Mouse (Mus musculus): Measurements from ENCODE around the gene Kcnip1.

Gene Kcnip1

DNA sequence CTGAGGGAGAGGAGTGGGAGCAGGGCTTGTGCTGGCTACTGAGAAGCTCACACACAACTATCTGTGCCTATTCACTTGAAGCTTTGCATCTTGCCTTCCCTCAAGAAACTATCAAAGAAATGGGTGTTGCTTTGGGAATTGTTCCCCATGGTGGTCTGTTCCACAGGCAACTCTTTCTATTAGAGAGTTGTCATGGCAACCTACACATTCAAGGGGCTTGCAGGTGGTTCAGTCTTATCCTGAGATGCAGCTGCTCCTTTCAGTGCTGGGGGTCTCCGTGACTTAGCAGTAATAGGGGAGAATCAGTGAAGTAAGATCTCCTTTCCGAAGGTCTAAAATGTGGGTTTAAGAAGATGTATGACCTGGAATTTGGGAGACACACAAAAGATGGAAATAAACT is 102.6 kb downstream of the Kcnip1 start:
- DNase-seq = no peak

DNA sequence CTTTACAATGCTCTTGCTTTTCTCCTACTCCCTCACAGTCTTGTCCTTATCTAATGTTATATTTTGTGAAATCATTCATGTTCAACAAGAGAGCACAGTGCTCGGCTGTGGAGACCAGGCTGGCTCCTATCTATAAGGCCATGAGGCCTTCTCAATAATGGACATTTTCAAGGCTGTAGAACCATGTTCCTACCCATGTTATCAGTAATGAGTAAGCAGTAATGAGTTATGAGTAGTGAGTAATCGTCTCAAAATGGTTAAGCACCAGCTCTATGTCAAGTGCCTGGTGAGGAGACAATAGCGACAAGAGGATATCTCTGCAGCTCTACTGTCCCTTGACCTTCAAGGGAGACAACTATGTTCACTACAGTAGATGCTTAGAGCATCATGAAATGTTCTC is 105.3 kb downstream of the Kcnip1 start:
- no peak for DNase-seq

DNA sequence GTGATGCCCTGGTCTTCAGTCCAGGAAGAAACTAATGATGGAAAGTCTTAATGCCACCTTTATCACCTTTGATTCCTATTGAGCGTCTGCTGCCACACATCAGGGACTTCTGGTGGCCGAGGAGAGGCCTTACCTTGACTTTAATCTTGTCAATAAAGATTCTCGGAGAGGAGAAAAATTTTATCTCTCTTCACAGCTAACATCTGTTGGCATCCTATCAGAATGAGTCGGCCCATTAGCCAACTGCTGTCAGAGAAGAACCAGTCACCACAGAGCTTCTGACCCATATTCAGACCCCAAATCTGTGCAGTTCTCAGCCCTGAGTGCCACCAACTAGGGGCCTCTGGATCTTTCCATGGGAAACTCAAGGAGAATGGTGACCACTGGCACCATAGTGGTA is 107.0 kb downstream of the Kcnip1 start:
- DNase-seq = no peak

DNA sequence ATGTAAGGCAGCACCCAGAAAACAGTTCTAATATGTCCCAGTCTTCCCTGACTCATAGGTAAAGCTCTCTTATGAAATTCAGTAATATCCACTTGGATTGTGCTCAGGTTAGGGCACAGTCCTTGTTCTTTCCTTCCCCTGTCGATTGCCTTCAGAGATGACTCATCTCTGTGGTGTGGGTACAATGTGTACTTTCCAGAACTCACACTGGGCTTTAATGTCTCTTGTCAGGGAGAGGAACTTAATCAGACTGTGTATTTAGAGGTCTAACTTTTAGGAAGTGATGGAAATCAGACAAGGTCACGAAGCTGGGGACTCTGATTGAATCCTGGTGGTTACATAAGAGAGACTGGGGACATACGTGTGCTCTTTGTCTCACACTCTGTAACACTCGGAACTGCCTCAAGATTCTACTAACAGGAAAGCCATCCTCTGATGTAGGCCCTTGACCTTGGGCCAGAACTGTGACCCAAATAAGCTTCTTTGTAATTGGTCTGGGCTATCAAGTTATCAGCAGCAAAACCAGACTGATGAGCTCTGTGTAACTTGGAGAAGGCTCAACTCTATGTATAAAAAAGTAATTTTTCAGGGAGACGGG is 110.1 kb downstream of the Kcnip1 start:
- DNase-seq = no peak

DNA sequence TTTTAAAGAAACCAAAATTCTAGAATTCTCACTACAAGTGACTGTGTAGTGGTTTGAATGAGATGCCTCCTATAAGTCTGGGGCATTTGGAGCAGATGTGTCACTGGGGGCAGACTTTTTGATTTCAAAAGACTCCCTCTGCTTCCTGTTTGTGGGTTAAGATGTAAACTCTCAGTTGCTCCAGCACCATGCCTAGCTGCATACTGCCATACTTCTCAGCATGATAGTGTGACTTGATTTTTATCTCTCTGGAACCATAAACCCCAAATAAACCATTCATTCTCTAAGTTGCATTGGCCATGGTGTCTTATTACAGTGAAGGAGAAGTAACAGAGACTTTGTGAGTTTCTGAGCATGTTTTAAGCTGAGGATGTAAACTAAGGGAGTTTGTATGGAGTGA is 118.0 kb downstream of the Kcnip1 start:
- no peak for DNase-seq

DNA sequence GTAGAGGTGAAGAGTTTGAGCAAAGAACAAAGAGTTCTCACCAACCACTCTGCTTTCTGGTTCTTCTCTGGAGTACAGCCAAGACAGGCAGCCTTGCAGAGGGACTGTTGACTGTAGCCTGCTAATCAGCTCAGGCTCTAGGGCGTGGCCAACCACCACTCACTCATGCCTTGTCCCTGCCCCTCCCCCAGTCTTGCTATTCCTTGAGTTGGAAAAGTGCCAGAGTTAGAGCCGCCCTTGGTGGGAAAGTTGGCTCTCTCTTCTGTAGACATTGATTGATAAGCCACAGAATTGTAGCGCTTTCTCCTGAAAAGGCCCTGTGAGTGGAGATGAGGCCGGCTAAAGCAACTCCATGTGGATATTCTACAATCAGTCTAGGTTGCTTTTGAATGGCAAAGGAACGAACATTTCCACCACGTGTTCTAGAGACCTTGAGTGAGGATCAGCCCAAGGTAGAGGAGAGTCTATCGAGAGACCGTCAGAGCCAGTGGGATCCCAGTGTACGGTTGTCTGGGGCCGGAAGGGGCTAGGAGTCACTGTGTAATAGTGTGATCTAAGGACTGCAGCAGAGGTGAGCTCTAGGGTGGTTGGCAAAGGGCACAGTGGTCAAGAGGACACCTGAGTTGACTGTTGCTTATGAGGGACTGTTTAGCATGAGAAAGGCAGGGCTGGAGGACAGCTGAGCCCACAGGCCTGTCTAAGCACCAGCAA is 119.7 kb downstream of the Kcnip1 start:
- DNase-seq = no peak

DNA sequence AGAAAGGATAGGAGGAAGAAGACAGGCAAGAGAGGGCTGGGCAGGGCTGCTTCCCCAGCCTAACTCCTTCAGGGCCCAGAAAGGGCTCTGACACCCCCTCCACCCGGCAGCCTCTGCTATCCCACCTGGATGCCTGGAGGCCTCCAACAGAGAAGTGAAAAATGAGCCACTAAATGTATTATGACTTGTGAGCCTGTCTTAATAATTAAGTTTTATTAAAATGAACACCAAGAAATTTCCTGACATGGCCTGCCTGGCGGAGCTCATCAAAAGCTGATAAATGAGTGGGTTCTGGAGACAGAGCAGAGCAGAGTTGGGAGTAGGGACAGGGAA is 120.3 kb downstream of the Kcnip1 start:
- no peak for DNase-seq

DNA sequence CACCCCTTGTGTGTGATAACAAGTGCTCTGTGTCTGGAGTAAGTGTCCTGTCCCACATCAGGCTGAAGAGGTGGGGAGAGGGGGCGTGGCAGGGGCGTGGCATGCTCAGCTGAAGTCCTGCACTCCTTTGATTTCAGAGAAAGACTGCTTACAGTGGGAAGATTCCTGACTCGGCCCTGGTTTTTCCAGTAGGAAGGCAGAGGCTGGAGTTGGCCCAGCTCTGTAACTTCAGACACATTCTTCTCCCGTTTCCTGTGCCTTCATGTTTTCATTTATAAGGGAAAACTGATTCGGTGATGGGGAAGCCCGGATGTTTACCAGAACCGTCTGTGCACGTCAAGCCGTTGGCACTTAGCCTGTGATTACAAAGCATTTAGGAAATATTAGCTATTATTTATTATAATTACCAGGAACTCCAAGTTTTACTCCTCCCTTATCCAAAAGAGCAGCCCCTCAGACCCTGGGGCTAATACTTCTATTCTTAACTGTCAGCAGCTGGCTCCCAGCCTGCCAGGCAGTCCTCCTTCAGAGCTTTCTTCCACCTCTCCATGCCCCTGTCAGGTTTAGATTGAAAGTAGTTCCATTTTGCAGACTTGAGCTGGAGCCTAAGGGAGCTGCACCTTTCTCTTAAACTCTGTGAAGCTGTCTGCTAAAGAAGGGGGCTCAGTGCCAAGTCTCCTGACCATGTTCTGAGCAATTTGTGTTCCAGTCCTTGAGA is 120.8 kb downstream of the Kcnip1 start:
- peak; percentile 15 for DNase-seq

DNA sequence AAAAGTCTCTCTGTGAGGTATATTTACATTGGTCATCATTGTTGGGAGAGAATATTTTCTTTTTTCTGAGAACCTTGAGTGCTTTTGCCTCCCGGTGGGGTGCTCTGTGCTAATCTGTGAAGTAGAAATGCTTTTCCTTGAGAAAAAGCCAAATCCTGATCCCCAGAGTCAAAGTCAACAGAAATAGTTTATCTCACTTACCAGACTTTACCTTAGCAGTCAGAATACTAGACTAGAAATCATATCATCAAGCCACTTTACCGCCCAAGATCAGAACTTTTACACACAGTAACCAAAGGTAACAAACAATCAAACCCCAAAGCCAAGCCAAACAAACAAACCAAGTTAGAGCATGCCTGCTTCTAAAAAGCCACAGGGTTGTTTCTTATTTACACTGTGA is 122.7 kb downstream of the Kcnip1 start:
- no peak for DNase-seq

DNA sequence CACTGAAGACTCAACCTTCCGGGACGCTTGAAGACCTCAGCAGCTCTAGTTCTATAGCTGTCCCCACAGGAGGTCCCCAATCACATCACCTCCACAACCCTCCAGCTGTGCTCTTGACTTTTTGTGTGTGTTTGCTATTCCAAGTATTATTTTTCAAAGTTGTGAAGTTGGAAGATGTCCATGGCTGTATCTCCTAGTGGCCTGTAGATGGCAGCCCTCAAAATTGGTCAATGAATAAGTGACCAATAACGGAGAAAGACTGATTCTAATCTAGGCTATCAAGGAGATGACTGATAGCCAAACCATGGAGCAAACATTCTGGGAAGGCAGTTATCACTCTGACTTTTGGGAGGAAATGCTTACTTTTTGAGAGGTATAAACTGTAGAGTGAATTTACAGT is 123.4 kb downstream of the Kcnip1 start:
- DNase-seq = no peak

DNA sequence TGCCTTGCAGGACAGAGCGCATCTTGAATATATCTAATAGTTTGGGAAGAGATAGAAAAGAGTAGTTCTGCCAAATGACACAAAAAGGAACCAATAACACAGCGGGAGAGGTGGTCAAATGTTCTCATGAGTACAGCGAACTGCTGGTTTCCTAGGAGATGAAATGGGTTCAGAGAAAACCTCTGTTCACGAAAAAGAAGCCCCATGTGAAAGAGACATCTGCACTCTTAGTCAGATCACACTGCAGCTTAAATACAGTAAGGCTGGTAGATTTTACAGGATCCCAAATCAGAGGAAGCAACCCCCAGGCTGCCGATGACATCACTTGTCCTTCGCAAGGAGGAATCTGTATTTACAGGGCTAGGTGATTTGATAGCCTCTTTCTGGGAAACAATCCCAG is 126.2 kb downstream of the Kcnip1 start:
- no peak for DNase-seq

DNA sequence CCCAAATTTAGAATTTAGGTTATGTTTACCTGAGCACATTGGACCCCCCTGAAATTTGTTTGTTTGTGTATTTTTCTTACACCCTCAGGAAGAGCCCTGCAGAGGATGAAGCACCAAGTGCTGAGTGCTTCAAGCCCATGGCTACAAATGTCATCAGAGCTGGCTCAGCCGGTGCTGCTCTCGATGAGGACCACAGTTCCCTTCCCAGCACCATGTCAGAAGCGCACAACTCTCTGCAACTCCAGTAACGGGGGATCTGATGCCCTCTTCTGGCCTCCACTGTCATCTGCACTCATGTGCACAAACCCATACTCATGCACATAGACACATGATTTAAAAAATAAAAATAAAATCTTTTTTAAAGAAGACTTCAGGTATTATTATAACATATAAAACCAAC is 128.7 kb downstream of the Kcnip1 start:
- no peak for DNase-seq

DNA sequence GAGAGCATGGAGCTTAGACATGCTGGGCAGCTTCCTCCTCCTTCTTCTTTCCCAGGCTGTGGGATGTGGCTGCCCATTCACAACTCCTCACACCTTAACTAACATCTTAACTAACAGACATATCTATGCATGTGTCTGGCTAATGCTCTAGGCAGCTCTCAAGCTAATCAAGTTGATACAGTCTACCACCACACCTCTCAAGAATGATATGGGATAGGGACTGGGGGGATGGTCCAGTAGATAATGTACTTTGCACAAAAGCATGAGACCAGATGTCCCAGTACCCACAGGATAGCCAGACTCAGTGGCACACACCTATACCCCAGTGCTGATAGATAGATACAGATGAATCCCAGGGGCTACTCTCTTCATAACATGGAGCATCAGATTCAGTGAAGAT is 131.1 kb downstream of the Kcnip1 start:
- no peak for DNase-seq

DNA sequence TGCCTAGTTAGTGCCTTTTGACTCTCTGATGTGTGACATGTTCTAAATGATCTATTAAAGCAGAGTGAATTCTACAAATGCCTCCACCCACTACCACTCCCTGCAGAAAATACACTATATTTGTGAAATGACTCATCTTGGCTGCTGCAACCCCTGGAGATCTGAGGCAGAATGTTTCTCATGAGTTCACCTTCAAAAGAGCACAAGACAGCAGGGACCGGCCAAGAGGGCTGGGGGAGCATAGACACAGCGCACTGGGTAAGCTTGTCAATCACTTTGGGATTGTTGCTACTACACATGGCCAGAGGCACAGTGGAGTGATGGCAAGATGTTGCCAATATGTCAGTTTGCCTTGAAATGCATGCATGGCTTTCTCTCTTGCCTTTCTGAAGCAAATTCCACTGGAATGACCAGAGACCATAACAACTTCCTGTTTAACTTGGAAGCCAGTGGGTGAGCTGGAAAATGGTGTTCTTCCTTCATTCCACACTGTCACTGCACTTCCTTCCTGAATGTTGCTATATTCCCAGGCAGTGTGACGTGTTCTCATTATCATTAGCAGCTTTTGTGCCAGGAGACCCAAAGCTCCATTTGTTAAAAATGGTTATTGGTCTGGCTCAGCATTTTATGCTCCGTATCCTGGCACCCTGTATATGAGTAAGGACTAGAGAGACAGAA is 131.9 kb downstream of the Kcnip1 start:
- DNase-seq = no peak

DNA sequence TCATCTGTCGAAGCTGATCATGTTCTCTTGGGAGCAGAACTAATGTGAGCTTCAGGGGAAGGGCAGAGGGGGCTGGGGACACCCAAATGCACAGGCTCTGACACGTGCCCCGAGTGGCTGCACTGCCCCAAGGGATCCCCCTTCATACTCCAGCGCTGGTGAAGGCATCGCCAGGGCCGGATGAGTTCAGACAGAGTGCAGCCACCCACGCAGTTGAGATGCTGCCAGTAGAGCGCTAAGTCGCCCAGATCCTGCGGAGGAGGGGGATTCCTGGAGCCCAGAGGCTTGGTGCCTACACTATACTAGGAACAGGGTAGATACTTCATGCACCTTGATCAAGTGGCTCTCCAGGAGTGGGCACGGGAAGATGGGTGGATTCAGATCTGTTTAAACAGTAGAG is 143.3 kb downstream of the Kcnip1 start:
- no peak for DNase-seq

DNA sequence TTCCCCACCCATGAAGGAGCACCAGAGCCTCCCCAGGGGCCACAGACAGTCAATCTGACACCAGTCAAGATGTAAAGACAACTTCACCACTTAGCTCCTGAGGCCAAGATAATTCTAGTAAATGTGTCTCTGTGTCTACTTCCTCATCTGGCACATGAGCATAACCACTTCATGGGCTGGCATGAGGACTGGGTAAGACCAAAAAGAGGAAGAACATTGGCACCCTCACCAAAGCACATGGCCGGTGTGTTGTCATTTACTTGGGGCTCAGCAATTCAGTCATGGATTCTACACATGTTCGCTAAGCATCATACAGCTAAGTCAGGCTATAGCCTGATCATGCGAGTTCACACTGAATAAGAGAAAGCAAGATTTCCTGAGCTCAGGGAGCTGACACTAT is 144.3 kb downstream of the Kcnip1 start:
- no peak for DNase-seq

DNA sequence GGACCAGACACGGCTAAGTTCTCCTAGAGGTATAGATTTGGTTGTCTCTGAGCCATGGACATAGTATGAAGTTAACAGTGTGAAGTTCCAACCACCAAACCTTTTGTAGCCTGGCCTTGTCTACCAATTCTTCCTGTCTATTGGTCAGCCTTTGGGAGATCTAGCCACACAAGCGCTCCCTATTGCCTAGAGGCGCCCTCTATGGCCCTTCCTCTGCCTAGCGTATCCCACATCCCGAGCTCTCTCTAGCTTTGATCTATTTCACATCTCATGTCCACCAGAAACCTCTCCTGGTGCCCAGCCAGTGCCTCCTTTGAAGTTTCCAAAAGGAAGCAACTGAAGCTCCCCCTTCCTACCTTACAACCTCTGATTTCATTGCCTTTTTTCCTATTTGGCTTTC is 147.0 kb downstream of the Kcnip1 start:
- no peak for DNase-seq

DNA sequence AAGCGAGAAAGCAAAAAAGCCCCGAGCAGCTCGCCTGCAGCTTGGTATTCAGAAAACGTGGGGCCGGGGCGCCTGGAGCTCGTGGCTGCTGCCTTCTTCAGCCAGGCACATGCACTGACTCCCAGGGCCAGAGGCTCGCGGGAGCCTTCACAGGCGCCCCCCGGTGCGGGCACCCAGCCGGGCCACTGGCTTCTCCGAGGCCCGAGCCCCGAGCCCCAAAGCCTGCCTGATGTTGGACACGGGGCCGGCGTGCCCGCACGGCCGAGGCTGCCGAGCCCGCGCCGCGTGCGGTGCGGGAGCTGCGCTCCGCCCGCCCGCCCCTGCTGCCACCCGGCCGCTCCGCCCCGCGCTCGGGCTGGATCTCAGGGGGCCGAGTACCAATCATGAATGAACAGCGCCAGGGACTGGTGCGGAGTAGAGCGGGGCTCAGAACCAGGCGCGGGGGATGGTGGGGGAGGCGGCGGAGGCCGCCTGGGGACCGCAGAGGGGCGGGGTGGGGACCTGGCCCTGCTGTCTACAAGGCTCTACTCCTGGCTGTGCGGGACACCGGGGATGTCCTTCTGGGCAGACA is 149.6 kb downstream of the Kcnip1 start:
- no peak for DNase-seq

DNA sequence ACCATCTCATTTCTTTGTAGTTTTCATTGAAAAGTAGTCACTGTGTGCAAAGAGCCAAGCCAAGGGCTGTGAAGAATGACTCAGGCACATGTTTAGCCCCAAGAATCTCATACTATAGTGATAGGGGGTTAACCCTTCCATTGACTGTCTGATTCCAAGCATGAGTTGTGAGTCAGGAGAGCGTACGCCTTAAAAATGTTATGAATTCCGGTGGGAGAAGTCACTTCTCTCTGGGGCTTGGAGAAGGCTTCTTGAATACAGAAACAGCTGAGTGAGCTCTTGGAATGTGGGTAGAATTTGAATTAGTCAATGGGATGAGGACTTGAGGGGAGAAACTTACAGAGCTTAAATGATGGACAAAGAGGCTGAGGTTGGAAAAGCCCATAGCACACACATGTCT is 153.9 kb downstream of the Kcnip1 start:
- no peak for DNase-seq

DNA sequence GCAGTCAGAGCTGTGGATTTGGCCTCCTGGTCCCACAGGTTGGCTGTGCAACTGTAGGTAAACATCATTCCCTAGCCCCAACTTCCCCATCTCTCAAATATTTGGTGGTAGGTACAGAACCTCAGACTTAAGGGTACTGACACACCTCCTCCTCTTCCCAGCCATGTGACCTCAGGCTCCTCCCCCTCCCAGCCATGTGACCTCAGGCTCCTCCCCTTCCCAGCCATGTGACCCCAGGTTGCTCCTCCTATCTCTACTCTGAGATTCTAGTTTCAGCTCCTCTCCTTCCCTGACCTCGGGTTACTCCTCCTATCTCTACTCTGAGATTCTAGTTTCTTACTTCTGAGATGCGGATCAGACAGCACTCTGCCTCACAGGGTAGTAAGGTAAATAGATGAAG is 163.2 kb downstream of the Kcnip1 start:
- no peak for DNase-seq

DNA sequence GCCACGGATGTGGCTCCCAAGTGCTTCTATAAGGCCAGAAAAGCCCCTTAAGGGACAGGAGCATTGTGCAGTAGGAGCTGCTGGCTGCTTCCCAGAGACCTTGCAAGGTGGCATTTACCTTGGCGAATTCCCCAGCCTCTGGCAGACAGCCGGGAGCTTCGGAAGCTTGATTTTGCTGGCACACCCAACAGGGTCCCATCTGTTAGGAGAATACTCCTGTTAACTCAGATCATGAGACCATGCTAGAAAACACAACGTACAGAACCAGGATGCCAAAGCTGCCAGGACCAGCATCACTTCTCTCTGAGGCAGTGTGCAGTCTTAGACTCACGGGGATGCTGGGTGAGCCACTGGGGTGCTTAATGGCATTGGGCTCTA is 165.1 kb downstream of the Kcnip1 start:
- no peak for DNase-seq

DNA sequence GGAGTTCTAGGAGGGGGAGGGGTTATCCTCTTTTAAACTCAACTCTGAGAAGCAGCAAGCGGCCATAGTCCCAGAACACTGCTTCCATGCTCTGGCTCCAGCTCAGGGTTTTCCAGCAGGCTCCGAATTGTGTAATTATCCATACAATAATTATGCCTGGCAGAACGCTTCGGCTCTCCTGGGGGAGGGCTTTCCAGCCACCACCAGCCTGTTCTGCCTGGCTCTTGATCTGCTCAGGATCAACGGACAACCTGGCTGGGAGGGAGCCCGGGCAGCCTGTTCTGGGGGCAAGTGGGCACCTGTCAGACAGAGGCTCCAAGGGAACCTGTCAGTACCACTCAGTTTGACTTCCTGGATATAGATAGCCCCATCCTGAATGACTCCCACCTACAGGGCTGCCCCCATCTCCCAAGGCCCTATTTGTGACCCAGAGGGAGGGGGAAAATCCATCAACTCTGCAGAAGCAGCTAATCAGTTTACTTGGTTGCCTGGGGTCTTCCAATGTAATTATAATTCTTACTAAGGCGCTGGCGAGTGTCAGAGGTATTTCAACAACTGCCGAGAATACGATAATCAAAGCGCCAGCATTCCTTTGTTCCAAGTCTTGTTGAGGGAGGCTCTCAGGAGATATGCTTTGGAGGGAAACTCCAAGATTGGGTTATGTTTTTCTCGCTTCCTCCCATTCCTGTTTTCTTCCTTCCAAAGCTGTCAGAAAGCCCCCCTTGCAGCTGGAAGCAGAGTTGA is 165.7 kb downstream of the Kcnip1 start:
- peak; percentile 6 for DNase-seq

DNA sequence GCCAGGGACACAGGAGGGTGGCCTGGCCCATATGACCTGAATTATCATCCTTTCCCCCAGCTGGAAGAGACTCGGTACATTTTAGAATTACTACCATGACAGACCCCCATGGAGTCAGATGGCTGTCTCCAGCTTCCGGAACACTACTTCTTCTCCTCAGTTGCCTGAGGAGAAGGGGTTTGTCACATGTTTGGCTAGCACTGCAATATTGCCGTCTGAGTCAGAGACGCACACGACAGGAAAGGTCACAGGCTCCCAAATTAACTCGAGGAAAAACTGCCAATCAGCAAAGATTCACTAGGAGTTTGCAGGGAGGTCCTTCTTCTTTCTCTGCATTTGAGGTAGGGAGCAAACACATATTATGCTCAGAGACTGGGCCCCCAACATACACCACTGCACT is 168.2 kb downstream of the Kcnip1 start:
- DNase-seq = no peak

Measured in kidney, adult 18-20 months (tissue).